Mouse (Mus musculus): ENCODE measurements around the gene Bnc2. TPM values are rescaled to one million over a fixed set of nuclear protein-coding genes. Genes with fewer than 3 reads are reported as not detected.

Bnc2 gene
- total RNA-seq, 2 experiments from 2014 or later, result 0.83 to 1.2 TPM

Other genes with a start within 250 kb of the Bnc2 start
- 1 to 10 TPM; 5.9 to 6.2 TPM for gene Cntln, start 209.0 kb upstream of the Bnc2 start, total RNA-seq (2021)

All from layer of hippocampus, postnatal 14 days (tissue).